Mouse (Mus musculus): ENCODE results near the gene Rpl36-ps4.
A peak's percentile ranks its signal among the peaks of the same experiment; 100 is the strongest.

Rpl36-ps4 gene

GRCm38 (mm10) chr17:87920677-87921076 lies at the start of gene Rpl36-ps4:
Rpl36-ps4 (plus strand) TSS chr17:87920977.
- no peak for DNase-seq (ENCODE audit: low read depth)

DNA sequence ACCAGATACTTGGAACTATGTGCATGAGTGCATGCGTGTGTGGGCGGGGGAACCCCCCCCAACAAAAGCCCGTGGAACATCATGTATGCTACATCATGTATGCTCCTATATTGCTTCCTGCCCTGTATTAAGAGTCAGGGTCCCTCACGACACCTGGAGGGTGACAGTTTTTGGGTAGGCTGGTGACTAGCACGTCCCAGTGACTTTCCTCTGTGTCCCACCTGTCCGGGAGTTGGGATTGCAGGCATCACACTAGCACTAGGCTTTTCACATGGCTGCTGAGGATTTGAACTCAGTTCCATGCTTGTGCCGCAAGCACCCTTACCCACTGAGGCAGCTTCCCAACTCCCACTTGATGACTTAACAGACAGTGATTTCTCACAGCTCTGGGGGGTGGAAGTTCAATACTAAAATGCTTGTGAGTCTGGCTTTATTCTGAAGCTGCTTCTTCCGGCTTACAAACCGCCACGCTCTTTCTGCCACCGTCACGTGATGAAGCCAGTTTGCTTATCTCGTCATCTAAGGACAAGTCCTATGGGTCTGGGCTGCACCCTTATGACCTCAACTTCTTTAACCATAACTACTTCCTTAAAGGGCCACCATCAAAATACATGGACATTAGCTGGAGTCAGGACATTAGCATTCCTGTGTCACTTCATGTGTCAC lies 49.2 kb upstream of the Rpl36-ps4 start:
- no peak for DNase-seq (ENCODE audit: low read depth)

DNA sequence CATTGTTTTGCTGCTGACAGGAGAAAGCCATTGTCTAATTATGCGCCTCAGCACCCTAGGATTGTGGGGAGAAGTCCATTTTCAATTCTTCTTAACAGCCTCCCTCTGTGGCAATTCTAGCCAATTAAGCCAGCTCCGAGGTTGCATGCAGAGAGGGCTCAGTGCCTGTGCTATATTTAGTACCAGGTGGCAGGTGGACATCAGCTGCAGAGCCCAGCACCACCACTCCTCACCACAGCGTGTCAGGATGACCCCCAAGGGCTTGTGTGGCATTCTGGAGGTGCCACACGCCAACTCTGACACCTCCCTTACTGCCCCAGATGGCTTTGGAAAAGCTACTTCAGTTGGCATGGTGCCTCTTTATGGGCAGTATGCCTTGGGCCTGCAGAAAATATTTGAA lies 48.5 kb upstream of the Rpl36-ps4 start:
- DNase-seq (ENCODE audit: low read depth): no peak

- DNase-seq (ENCODE audit: low read depth): no peak
These were observed 47.3 kb upstream of the Rpl36-ps4 start for GRCm38 (mm10) chr17:87873456-87873855.

GRCm38 (mm10) chr17:87873943-87874342 lies 46.8 kb upstream of the Rpl36-ps4 start:
- DNase-seq (ENCODE audit: low read depth): no peak

- DNase-seq (ENCODE audit: low read depth): no peak
These were observed 45.3 kb upstream of the Rpl36-ps4 start for GRCm38 (mm10) chr17:87875346-87875920.

DNA sequence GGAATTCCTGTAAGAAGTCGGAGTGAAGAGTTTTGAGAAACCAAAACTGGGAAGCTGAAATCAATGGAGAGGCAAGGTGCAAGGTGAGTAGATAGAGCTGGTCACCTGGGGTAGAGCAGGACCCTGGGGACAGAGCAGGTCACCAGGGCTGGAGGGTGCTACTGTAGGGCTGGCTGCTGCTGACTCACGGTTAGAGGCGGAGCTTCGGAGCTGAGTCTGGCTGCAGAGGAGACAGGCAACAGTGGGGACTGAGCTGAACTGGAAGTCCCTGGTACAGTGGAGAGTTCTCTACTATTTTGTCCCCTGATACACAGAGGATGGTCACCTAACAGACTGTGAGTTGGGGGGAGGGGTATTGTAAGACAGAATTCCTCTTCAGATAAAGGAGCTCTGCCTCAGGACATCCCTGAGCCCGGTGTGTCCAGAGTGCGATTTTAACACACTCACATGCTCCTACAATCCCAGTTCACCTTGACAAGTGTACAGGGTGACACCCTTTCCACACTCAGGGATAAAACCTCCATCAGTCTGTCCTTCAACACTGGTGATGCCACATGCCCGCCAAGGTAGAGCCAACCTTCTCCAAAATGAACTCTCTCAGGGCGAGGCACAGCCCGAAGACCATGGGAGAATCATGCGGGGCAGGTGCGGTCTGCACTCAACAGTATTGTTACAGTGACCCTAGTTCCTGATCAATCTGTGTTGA lies 44.3 kb upstream of the Rpl36-ps4 start:
- peak; percentile 52 for DNase-seq (ENCODE audit: low read depth)

GRCm38 (mm10) chr17:87877207-87878073 lies 43.3 kb upstream of the Rpl36-ps4 start:
- no peak for DNase-seq (ENCODE audit: low read depth)

GRCm38 (mm10) chr17:87878556-87879483 lies 42.0 kb upstream of the Rpl36-ps4 start:
- DNase-seq (ENCODE audit: low read depth): no peak

DNA sequence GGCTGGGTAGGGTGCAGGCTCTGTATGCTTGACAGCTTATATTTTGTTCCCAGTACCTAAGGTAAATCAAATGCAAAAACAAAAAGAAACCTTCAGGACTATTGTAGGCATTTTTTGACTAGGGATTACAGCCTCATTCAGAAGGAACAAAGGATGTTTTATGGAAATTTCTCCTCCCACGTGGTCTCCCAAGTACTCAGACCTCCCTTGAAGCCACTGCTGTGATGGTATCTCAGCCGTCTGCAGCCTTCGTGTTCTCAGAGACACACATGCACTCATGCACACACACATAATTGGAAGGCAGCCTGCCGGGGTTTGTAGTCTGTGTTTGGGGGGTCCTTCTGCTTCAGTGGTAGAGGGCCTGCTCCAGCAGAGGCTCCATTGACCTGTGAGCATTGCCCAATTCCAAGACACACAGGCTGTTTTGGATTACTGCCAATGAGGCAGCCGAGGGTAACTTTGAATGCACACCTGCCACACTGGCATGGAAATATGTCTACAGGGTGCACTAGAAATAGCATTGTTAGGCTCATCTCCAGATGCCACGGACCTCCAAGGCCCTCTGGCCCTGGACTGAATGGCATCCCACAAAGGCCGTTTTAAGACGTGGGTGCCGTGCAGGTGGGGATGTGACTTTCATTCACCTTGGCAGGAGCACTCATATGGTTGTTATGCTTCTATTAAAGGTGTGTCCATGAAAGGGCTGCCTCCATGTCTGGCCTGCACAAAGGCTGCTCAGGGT lies 41.1 kb upstream of the Rpl36-ps4 start:
- DNase-seq (ENCODE audit: low read depth): no peak

DNA sequence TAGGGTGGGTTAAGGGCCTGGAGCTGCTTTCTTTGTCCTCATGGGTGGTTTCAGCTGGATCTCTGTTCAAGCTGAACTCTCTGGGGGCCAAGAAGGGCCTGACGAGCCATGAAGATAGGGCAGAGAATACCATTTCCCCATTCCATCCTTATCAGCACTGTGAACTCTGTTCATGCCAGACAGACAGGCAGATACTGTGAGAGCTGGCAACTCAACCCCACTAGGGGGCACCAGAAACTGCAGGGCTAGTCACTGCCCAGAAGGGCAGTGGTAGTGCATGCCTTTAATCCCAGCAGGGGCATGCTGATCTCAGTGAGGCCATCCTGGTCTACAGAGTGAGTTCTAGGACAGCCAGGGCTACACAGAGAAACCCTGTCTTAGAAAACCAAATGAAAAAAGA lies 38.2 kb upstream of the Rpl36-ps4 start:
- peak; percentile 72 for DNase-seq (ENCODE audit: low read depth)

GRCm38 (mm10) chr17:87897175-87897574 lies 23.6 kb upstream of the Rpl36-ps4 start:
- no peak for DNase-seq (ENCODE audit: low read depth)

- DNase-seq (ENCODE audit: low read depth): no peak
These were observed 20.1 kb upstream of the Rpl36-ps4 start for GRCm38 (mm10) chr17:87900677-87901076.

DNA sequence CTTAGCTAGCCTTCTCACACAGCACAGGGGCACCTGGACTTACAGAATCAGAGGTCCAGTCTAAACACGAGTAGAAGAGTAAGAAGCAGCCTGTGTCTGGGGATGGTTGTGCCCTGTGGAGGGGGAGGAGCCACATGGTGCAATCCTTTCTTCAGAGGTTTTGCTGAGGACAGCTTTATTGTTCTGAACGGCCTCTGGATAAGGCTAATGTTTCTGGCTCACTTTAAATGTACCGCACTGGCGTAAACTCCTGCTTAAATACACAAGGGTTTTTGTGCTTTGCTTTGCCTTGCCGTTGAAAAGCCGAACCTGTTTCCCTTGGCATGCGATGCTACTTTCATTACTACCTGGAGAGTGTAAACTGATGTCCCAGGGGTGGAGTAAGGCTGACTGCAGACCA lies 19.6 kb upstream of the Rpl36-ps4 start:
- DNase-seq (ENCODE audit: low read depth): peak; percentile 17

- no peak for DNase-seq (ENCODE audit: low read depth)
These were observed 17.6 kb upstream of the Rpl36-ps4 start for GRCm38 (mm10) chr17:87903213-87903612.

DNA sequence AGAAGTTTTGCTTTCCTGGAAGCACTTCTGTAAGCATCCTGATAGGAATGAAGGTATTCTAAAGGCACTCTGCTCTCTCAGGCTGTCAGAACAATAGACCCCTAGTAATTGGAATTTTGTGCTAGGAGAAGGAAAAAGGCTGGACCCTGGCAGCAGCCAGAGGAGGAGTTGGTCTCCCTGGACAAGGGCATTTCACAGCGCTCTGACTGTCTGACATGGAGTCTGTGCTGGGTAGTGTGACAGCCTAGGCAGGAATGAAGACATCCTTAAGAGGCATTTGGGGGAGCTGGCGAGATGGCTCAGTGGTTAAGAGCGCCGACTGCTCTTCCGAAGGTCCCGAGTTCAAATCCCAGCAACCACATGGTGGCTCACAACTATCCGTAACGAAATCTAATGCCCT lies 17.1 kb upstream of the Rpl36-ps4 start:
- no peak for DNase-seq (ENCODE audit: low read depth)

GRCm38 (mm10) chr17:87915386-87915785 lies 5.4 kb upstream of the Rpl36-ps4 start:
- DNase-seq (ENCODE audit: low read depth): peak; percentile 28

DNA sequence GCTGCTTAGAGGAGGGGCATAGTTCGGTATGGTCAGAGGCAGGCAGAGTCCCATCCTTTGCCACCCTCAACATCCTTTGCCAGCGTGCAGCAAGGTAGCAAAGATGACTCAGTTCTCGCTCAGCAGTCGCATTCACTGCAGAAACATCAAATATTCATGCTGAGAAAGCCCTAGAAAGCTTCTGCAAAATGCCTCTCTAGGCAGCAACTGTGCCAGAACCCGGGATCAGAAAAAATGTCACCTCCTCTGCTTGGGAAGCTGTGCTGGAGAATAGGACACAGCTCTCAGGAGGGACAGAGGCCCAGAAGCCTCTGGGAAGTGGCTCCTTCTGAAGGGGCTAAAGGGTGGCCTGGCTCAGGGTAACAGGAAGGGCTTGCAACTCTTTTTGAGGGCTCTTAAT lies 2.7 kb upstream of the Rpl36-ps4 start:
- DNase-seq (ENCODE audit: low read depth): no peak

- DNase-seq (ENCODE audit: low read depth): no peak
These were observed 13.5 kb downstream of the Rpl36-ps4 start for GRCm38 (mm10) chr17:87934326-87934725.

DNA sequence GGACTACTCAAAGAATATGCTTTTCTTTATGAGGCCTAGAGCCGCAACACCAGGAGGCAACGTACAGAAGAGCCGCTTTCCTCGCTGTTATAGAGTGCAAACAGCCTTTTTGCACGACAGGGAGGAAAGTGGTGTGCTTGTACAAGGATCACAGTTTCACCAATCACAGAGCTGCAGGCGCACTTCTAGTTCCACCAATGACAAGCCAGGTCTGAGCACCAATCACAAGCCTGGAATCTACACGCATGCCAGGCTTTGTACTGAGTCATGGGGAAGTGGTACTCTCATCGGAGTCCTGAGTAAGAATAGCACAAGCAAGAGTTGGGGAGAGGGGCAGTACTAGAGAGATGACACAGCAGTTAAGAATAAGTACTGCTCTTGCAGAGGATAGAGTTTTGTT lies 14.0 kb downstream of the Rpl36-ps4 start:
- no peak for DNase-seq (ENCODE audit: low read depth)

DNA sequence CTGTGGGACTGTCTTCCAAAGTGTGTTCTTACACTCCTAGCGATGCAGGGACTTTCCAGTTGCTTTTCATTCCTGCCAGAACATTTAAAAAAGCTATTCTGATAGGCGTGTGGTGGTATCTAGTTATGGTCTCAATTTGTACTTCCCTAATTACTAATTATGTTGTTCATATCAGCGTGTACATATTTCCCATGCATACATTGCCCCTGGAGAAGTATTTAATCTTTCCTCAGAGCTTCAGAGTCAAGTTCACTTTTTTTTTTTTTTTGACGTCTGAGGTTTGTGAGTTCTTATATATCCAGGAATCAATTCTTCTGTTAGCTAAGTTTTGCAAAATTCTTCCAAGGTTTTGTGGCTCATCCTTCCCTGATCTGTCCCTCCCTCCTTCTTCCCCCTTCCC lies 15.4 kb downstream of the Rpl36-ps4 start:
- DNase-seq (ENCODE audit: low read depth): no peak
